Comparison of ENCODE assay signal across 13 mouse cellular contexts in genomic region chr11:79752717-79753480, GRCm38 (mm10).
A peak's percentile ranks its signal among the peaks of the same experiment; 100 is the strongest.
DNase-seq lines count a peak whose midpoint lies in the region; ATAC-seq and TF ChIP-seq lines count a peak whose summit lies in the region.
"Had no signal": no experiment of that assay in that cellular context is flagged by ENCODE, and none has a peak within 500 bp of the region (broad histone marks: within the 10 kb centered on the region; RNA-seq: fewer than 3 reads in every experiment).

No protein-coding gene starts in this region.

- TF ChIP-seq CTCF in intestine, postnatal 0 days (IDR thresholded peaks at IDR 0.05; ENCODE audit: low read depth), result no peak
- TF ChIP-seq CTCF in C2C12 (IDR thresholded peaks at IDR 0.05; ENCODE audit: control insufficient read depth, insufficient read depth, insufficient read length) (no peak), Patski (IDR thresholded peaks at IDR 0.05) (no peak)

- no peak overlapping the region for H3K27ac ChIP-seq in intestine, postnatal 0 days (ENCODE audit: low read depth, low read length)
- H3K27ac ChIP-seq in intestine, embryonic 16.5 days (ENCODE audit: low read length), result no peak overlapping the region
- H3K27ac ChIP-seq in liver, embryonic 11.5 days (ENCODE audit: low read depth, low read length), result no peak overlapping the region
- H3K27ac ChIP-seq: left cerebral cortex, adult 2 months had no signal

- ATAC-seq in intestine, postnatal 0 days, result peak; percentile 61
- ATAC-seq in intestine, embryonic 16.5 days, result no peak
- ATAC-seq in Patski, result peak; percentile 57
- ATAC-seq in liver, embryonic 11.5 days (replicated peaks; ENCODE audit: low FRiP score), result peak; percentile 60; the same call in 1 of the 2 replicates
- ATAC-seq in monocyte, adult 5-6 weeks (replicated peaks; ENCODE audit: insufficient number of reproducible peaks, low FRiP score, low TSS enrichment, poor library complexity, severe bottlenecking), result no peak
- ATAC-seq: midbrain, embryonic 16.5 days had no signal

- H3K4me3 ChIP-seq in intestine, postnatal 0 days (ENCODE audit: low read depth, low read length), result no peak overlapping the region
- H3K4me3 ChIP-seq in intestine, embryonic 16.5 days (ENCODE audit: low read length), result no peak overlapping the region
- no peak overlapping the region for H3K4me3 ChIP-seq in C2C12 (ENCODE audit: insufficient read depth, poor library complexity, severe bottlenecking)
- no peak overlapping the region for H3K4me3 ChIP-seq in liver, embryonic 11.5 days (ENCODE audit: low read depth, low read length)
- H3K4me3 ChIP-seq: erythroblast, embryonic 14.5 days; left cerebral cortex, adult 2 months had no signal

- no peak overlapping the region for H3K9ac ChIP-seq in intestine, postnatal 0 days (ENCODE audit: low read depth, low read length)
- no peak overlapping the region for H3K9ac ChIP-seq in intestine, embryonic 16.5 days (ENCODE audit: low read depth, low read length)
- no peak overlapping the region for H3K9ac ChIP-seq in liver, embryonic 11.5 days (ENCODE audit: low read depth, low read length)

- CTCF ChIA-PET in Patski (lab: Charles Lee), result interaction anchor here (1.0 to 1.1 kb wide), 2 partner anchors 15 to 167 kb away, joined by 3 read pairs; no protein-coding TSS in a partner anchor

- no peak overlapping the region for H3ac ChIP-seq in C2C12 (ENCODE audit: control insufficient read depth, insufficient read length, low read depth)

- H3K79me3 ChIP-seq in C2C12 (ENCODE audit: low read depth), result no peaks in the 10 kb centered on the region

- H3K79me2 ChIP-seq in C2C12 (ENCODE audit: control insufficient read depth, insufficient read depth), result no peaks in the 10 kb centered on the region

- no peaks in the 10 kb centered on the region for H3K9me3 ChIP-seq in intestine, postnatal 0 days (ENCODE audit: control insufficient read depth)
- H3K9me3 ChIP-seq in intestine, embryonic 16.5 days (ENCODE audit: control insufficient read depth, low read length), result no peaks in the 10 kb centered on the region
- no peaks in the 10 kb centered on the region for H3K9me3 ChIP-seq in liver, embryonic 11.5 days (ENCODE audit: control insufficient read depth, low read length)

- no peaks in the 10 kb centered on the region for H3K36me3 ChIP-seq in intestine, postnatal 0 days (ENCODE audit: control insufficient read depth, insufficient read depth)
- no peaks in the 10 kb centered on the region for H3K36me3 ChIP-seq in intestine, embryonic 16.5 days (ENCODE audit: control insufficient read depth, insufficient read depth, low read length)
- H3K36me3 ChIP-seq in C2C12 (ENCODE audit: control insufficient read depth, insufficient read depth), result no peaks in the 10 kb centered on the region
- H3K36me3 ChIP-seq in liver, embryonic 11.5 days (ENCODE audit: control insufficient read depth, insufficient read depth, low read length), result no peaks in the 10 kb centered on the region

- in situ Hi-C loops in Patski (cut with MboI; ENCODE audit: low pct_unique_long_range_greater_than_20kb), result no loop called here

- H3K4me1 ChIP-seq in intestine, postnatal 0 days (replicated peaks; ENCODE audit: control insufficient read depth, insufficient read depth, low read length), result no peaks in the 10 kb centered on the region
- no peaks in the 10 kb centered on the region for H3K4me1 ChIP-seq in intestine, embryonic 16.5 days (ENCODE audit: control insufficient read depth, insufficient read depth, low read length)
- H3K4me1 ChIP-seq in liver, embryonic 11.5 days (replicated peaks; ENCODE audit: control insufficient read depth, insufficient read depth, low read length), result peaks cover 9% of the 10 kb centered on the region; the same call in 1 of the 2 replicates

- no peak for DNase-seq in Patski (ENCODE audit: low read depth, low spot score)
- DNase-seq in liver, embryonic 11.5 days (ENCODE audit: low spot score), result no peak
- no peak for DNase-seq in cerebellum, postnatal 36 days
- no peak for DNase-seq in gastrocnemius, adult 18-20 months (ENCODE audit: low spot score)
- DNase-seq: kidney, postnatal 36 days; lung, adult 2 months had no signal

- WGBS in intestine, postnatal 0 days, result 57% methylated on average over 7 of the region's 7 CpGs
- 57% methylated on average over 7 of the region's 7 CpGs for WGBS in intestine, embryonic 16.5 days
- WGBS in liver, embryonic 11.5 days, result 63% methylated on average over 7 of the region's 7 CpGs

- H3K27me3 ChIP-seq in intestine, postnatal 0 days (replicated peaks; ENCODE audit: control insufficient read depth, insufficient read depth, low read length), result no peaks in the 10 kb centered on the region
- no peaks in the 10 kb centered on the region for H3K27me3 ChIP-seq in intestine, embryonic 16.5 days (replicated peaks; ENCODE audit: control insufficient read depth, insufficient read depth, low read length)
- H3K27me3 ChIP-seq in C2C12 (ENCODE audit: control insufficient read depth, insufficient read depth, insufficient read length) (no peaks in the 10 kb centered on the region), Patski (no peaks in the 10 kb centered on the region)
- no peaks in the 10 kb centered on the region for H3K27me3 ChIP-seq in liver, embryonic 11.5 days (replicated peaks; ENCODE audit: control insufficient read depth, insufficient read depth, low read length)

- no peak overlapping the region for H3K4me2 ChIP-seq in intestine, postnatal 0 days (replicated peaks; ENCODE audit: low read depth)
- no peak overlapping the region for H3K4me2 ChIP-seq in intestine, embryonic 16.5 days (ENCODE audit: low read depth, low read length)
- no peak overlapping the region for H3K4me2 ChIP-seq in liver, embryonic 11.5 days

- POLR2A ChIA-PET in Patski (lab: Charles Lee), result interaction anchor here (0.8 to 1.3 kb wide), 2 partner anchors 16 to 18 kb away, joined by 3 read pairs; no protein-coding TSS in a partner anchor

TF ChIP-seq in C2C12, 6 proteins besides CTCF, POLR2A, EP300 and RAD21:
- TF ChIP-seq MYOD1 (IDR thresholded peaks at IDR 0.05; ENCODE audit: control insufficient read depth, insufficient read length, low read depth) (peak; percentile 10), USF1 (IDR thresholded peaks at IDR 0.05; ENCODE audit: low read depth) (peak; percentile 68), FOSL1 (IDR thresholded peaks at IDR 0.05; ENCODE audit: insufficient read depth, low read length, poor library complexity, severe bottlenecking) (peak; percentile 78), CEBPB (IDR thresholded peaks at IDR 0.05; ENCODE audit: low read depth) (no peak)

Comparison
In these comparisons a context has a peak if more than half of its experiments do, and no peak if none do; other contexts are left out.
1. ATAC-seq: peak in intestine, postnatal 0 days (single experiment), Patski (single experiment) and liver, embryonic 11.5 days (single experiment); none in intestine, embryonic 16.5 days (single experiment) and monocyte, adult 5-6 weeks (single experiment).